13 mouse cellular contexts compared by ENCODE assay signal in genomic region chr2:93329120-93329519, GRCm38 (mm10). TPM values are rescaled to one million over a fixed set of nuclear protein-coding genes. Genes with fewer than 3 reads are reported as not detected.
A peak's percentile ranks its signal among the peaks of the same experiment; 100 is the strongest.
DNase-seq lines count a peak whose midpoint lies in the region; ATAC-seq lines count a peak whose summit lies in the region.
"Had no signal": no experiment of that assay in that cellular context is flagged by ENCODE, and none has a peak within 500 bp of the region (broad histone marks: within the 10 kb centered on the region; RNA-seq: fewer than 3 reads in every experiment).

No protein-coding gene starts in this region.

- H3K27me3 ChIP-seq in hindbrain, embryonic 10.5 days (ENCODE audit: insufficient read depth, poor library complexity, severe bottlenecking) = no peaks in the 10 kb centered on the region
- no peaks in the 10 kb centered on the region for H3K27me3 ChIP-seq in hindbrain, embryonic 16.5 days (replicated peaks; ENCODE audit: control insufficient read depth, insufficient read depth, low read length)
- no peaks in the 10 kb centered on the region for H3K27me3 ChIP-seq in forebrain, embryonic 13.5 days
- H3K27me3 ChIP-seq: forebrain, embryonic 15.5 days; midbrain, embryonic 13.5 days had no signal

- H3K4me3 ChIP-seq in hindbrain, embryonic 10.5 days = no peak overlapping the region
- no peak overlapping the region for H3K4me3 ChIP-seq in hindbrain, embryonic 16.5 days (ENCODE audit: low read length)
- H3K4me3 ChIP-seq in forebrain, embryonic 13.5 days = no peak overlapping the region
- H3K4me3 ChIP-seq: forebrain, embryonic 15.5 days; midbrain, embryonic 13.5 days had no signal

- peak; percentile 62 for DNase-seq in adrenal gland, postnatal 14 days
- no peak for DNase-seq in adrenal gland, adult 8-10 months
- DNase-seq in hindbrain, embryonic 10.5 days (ENCODE audit: low spot score) = no peak
- peak; percentile 10 for DNase-seq in ZHBTc4 (ENCODE audit: low read depth, low spot score)
- DNase-seq in heart, postnatal 4 days = peak; percentile 78
- no peak for DNase-seq in gastrocnemius, adult 18-20 months (ENCODE audit: low spot score)
- DNase-seq: lung, adult 2 months had no signal

- H3K4me1 ChIP-seq in hindbrain, embryonic 10.5 days (replicated peaks) = peaks cover 93% of the 10 kb centered on the region
- H3K4me1 ChIP-seq in hindbrain, embryonic 16.5 days (ENCODE audit: control insufficient read depth, insufficient read depth, low read depth, low read length) = peaks cover 30% of the 10 kb centered on the region
- H3K4me1 ChIP-seq in forebrain, embryonic 13.5 days = peaks cover 78% of the 10 kb centered on the region

- no peak overlapping the region for H3K9ac ChIP-seq in hindbrain, embryonic 16.5 days (ENCODE audit: low read depth, low read length)
- H3K9ac ChIP-seq in forebrain, embryonic 13.5 days = no peak overlapping the region
- H3K9ac ChIP-seq: forebrain, embryonic 15.5 days; midbrain, embryonic 13.5 days had no signal

- no peak for ATAC-seq in hindbrain, embryonic 16.5 days
- ATAC-seq in forebrain, embryonic 13.5 days = no peak
- ATAC-seq: forebrain, embryonic 15.5 days; midbrain, embryonic 13.5 days had no signal

- no peak overlapping the region for H3K4me2 ChIP-seq in hindbrain, embryonic 16.5 days (ENCODE audit: low read length)
- H3K4me2 ChIP-seq in forebrain, embryonic 13.5 days = no peak overlapping the region
- H3K4me2 ChIP-seq: forebrain, embryonic 15.5 days; midbrain, embryonic 13.5 days had no signal

- H3K27ac ChIP-seq in hindbrain, embryonic 10.5 days = peak overlapping the region; percentile 68
- H3K27ac ChIP-seq in hindbrain, embryonic 16.5 days (ENCODE audit: low read depth, low read length) = no peak overlapping the region
- no peak overlapping the region for H3K27ac ChIP-seq in forebrain, embryonic 13.5 days
- H3K27ac ChIP-seq: macrophage had no signal

- H3K36me3 ChIP-seq in hindbrain, embryonic 10.5 days = peaks cover 56% of the 10 kb centered on the region
- no peaks in the 10 kb centered on the region for H3K36me3 ChIP-seq in hindbrain, embryonic 16.5 days (ENCODE audit: control insufficient read depth, insufficient read depth, low read length)
- H3K36me3 ChIP-seq in forebrain, embryonic 13.5 days (ENCODE audit: poor library complexity, severe bottlenecking) = peaks cover 4% of the 10 kb centered on the region; the same call in 1 of the 2 replicates
- H3K36me3 ChIP-seq: forebrain, embryonic 15.5 days; midbrain, embryonic 13.5 days had no signal

- WGBS in hindbrain, embryonic 10.5 days = 84% methylated on average over 4 of the region's 4 CpGs
- 74% methylated on average over 4 of the region's 4 CpGs for WGBS in hindbrain, embryonic 16.5 days
- WGBS in forebrain, embryonic 13.5 days = 83% methylated on average over 4 of the region's 4 CpGs

- H3K9me3 ChIP-seq in hindbrain, embryonic 10.5 days = no peaks in the 10 kb centered on the region
- no peaks in the 10 kb centered on the region for H3K9me3 ChIP-seq in hindbrain, embryonic 16.5 days (ENCODE audit: control insufficient read depth, low read length)
- H3K9me3 ChIP-seq in forebrain, embryonic 13.5 days (replicated peaks) = no peaks in the 10 kb centered on the region
- H3K9me3 ChIP-seq: forebrain, embryonic 15.5 days; midbrain, embryonic 13.5 days had no signal

RNA-seq across cellular contexts. Expression of gene Tspan18, which starts 5.2 kb away (rescaled TPM):
- total RNA-seq in adrenal gland, postnatal 14 days (2021) = 72.2 and 76.9 TPM in 2 replicates
- 10 to 100 TPM; 39.5 to 48.5 (median 45.8) TPM for total RNA-seq in adrenal gland, adult 8-10 months (2022)
- polyA plus RNA-seq in hindbrain, embryonic 10.5 days (2016; fragmentation: Nextera tagmentation; extraction: Ambion mirVana) = 48.6 and 55.1 TPM in 2 replicates
- 15.7 and 24.2 TPM in 2 replicates for polyA plus RNA-seq in hindbrain, embryonic 16.5 days (2015; fragmentation: Nextera tagmentation; extraction: Ambion mirVana)
- 10 to 100 TPM; 60.2 to 64.7 TPM for total RNA-seq in heart, postnatal 4 days (2021)
- 22.2 and 26.5 TPM in 2 replicates for polyA plus RNA-seq in forebrain, embryonic 13.5 days (2015; fragmentation: Nextera tagmentation; extraction: Ambion mirVana)
- 1 to 10 TPM; 1.1 to 1.6 TPM for total RNA-seq in gastrocnemius, adult 18-20 months (2021)
- total RNA-seq: granulocyte monocyte progenitor cell, adult 5-6 weeks had no signal

Comparison
In these comparisons a context has a peak if more than half of its experiments do, and no peak if none do; other contexts are left out.
1. DNase-seq: peak in adrenal gland, postnatal 14 days (single experiment), ZHBTc4 (single experiment) and heart, postnatal 4 days (single experiment); none in adrenal gland, adult 8-10 months (single experiment), hindbrain, embryonic 10.5 days (single experiment) and gastrocnemius, adult 18-20 months (single experiment).
2. RNA of gene Tspan18, which starts 5.2 kb away (total RNA-seq): 72.2 to 76.9 TPM in adrenal gland, postnatal 14 days, 60.2 to 64.7 TPM in heart, postnatal 4 days and 39.5 to 48.5 TPM in adrenal gland, adult 8-10 months; 1.1 to 1.6 TPM in gastrocnemius, adult 18-20 months; every median in the first group is over 10 times any median in the second.